ENCODE assay signal across 34 mouse cellular contexts in genomic region chr6:34590716-34591115, GRCm38 (mm10).
"Had no signal": no experiment of that assay in that cellular context is flagged by ENCODE, and none has a peak within 500 bp of the region (broad histone marks: within the 10 kb centered on the region; RNA-seq: fewer than 3 reads in every experiment).

No protein-coding gene starts in this region.

- H3K36me3 ChIP-seq: heart, embryonic 12.5 days; heart, embryonic 13.5 days; heart, embryonic 15.5 days; hindbrain, embryonic 10.5 days; hindbrain, embryonic 12.5 days; hindbrain, embryonic 13.5 days; hindbrain, embryonic 15.5 days; intestine, embryonic 15.5 days; kidney, embryonic 15.5 days had no signal

- H3K27ac ChIP-seq: heart, embryonic 13.5 days; heart, embryonic 15.5 days; hindbrain, embryonic 10.5 days; hindbrain, embryonic 12.5 days; hindbrain, embryonic 13.5 days; hindbrain, embryonic 14.5 days; hindbrain, embryonic 15.5 days; hindbrain, postnatal 0 days; intestine, embryonic 15.5 days; kidney, embryonic 15.5 days; kidney, postnatal 0 days; layer of hippocampus, adult 2 months; left cerebral cortex, adult 2 months had no signal

- H3K4me1 ChIP-seq: heart, embryonic 12.5 days; heart, embryonic 13.5 days; heart, embryonic 15.5 days; hindbrain, embryonic 10.5 days; hindbrain, embryonic 12.5 days; hindbrain, embryonic 13.5 days; hindbrain, embryonic 15.5 days; intestine, embryonic 15.5 days; kidney, embryonic 15.5 days had no signal

- H3K4me2 ChIP-seq: heart, embryonic 11.5 days; heart, embryonic 12.5 days; heart, embryonic 13.5 days; heart, embryonic 15.5 days; hindbrain, embryonic 12.5 days; hindbrain, embryonic 13.5 days; hindbrain, embryonic 14.5 days; hindbrain, embryonic 15.5 days; intestine, embryonic 15.5 days; kidney, embryonic 15.5 days had no signal

- H3K27me3 ChIP-seq: heart, embryonic 12.5 days; heart, embryonic 13.5 days; heart, embryonic 15.5 days; hindbrain, embryonic 12.5 days; hindbrain, embryonic 13.5 days; hindbrain, embryonic 15.5 days; intestine, embryonic 15.5 days; kidney, embryonic 15.5 days had no signal

- H3K9ac ChIP-seq: heart, embryonic 12.5 days; heart, embryonic 13.5 days; heart, embryonic 15.5 days; hindbrain, embryonic 12.5 days; hindbrain, embryonic 13.5 days; hindbrain, embryonic 14.5 days; hindbrain, embryonic 15.5 days; intestine, embryonic 15.5 days; kidney, embryonic 15.5 days had no signal

- H3K4me3 ChIP-seq: heart, embryonic 12.5 days; heart, embryonic 13.5 days; heart, embryonic 15.5 days; hindbrain, embryonic 10.5 days; hindbrain, embryonic 12.5 days; hindbrain, embryonic 13.5 days; hindbrain, embryonic 15.5 days; intestine, embryonic 15.5 days; kidney, embryonic 15.5 days; layer of hippocampus, adult 2 months; left cerebral cortex, adult 2 months had no signal

- H3K9me3 ChIP-seq: heart, embryonic 13.5 days; heart, embryonic 15.5 days; hindbrain, embryonic 12.5 days; hindbrain, embryonic 13.5 days; hindbrain, embryonic 15.5 days; intestine, embryonic 15.5 days; kidney, embryonic 15.5 days had no signal

- DNase-seq: heart, postnatal 10 days; heart, postnatal 36 days; heart, postnatal 4 days; kidney, adult 11 months; kidney, adult 18-20 months; kidney, adult 2 months; kidney, adult 8-10 months; kidney, adult 9 months; kidney, postnatal 10 days; kidney, postnatal 14 days; kidney, postnatal 25 days; kidney, postnatal 36 days; kidney, postnatal 4 days; layer of hippocampus, adult 9-11 months; layer of hippocampus, postnatal 36 days had no signal

- ATAC-seq: hindbrain, embryonic 16.5 days; hindbrain, postnatal 0 days; inflammation-experienced regulatory T-cells, adult 6 months; intestine, embryonic 15.5 days; intestine, embryonic 16.5 days; intestine, postnatal 0 days had no signal
